Mouse (Mus musculus) embryonic facial prominence, embryonic 14.5 days (tissue): ENCODE measurements at regions not wholly inside any gene's neighbourhood (a gene's known extent, or its start where the extent isn't known, plus 50 kb on each side); places are given as distances from the start of the nearest gene placed in this dataset.

Experiments
- ATAC-seq: fragments of 200-750 bp; cut with Nextera tagmentation; 2 replicates; pipeline ENCODE4 v1.8.0; 2017; ENCODE audit warnings: low read depth, moderate number of reproducible peaks, moderate TSS enrichment
- DNase-seq: peaks from one replicate; pipeline ENCODE4 v3.0.0-alpha.2; 2015; ENCODE audit warnings: low spot score
- H3K27ac ChIP-seq: fragments of 300-500 bp; sonication (generic); replicated peaks from 2 replicates; pipeline ENCODE4 v1.5.1; 2014; ENCODE audit warnings: low read depth, mild to moderate bottlenecking, low read length, moderate library complexity
- H3K27me3 ChIP-seq: fragments of 300-500 bp; sonication (generic); replicated peaks from 2 replicates; pipeline ENCODE4 v1.6.1; 2014; ENCODE audit warnings: low read length; ENCODE audit not compliant: control insufficient read depth, insufficient read depth
- H3K36me3 ChIP-seq: fragments of 300-500 bp; sonication (generic); 2 replicates; pipeline ENCODE4 v1.6.1; 2014; ENCODE audit warnings: low read length, mixed read lengths; ENCODE audit not compliant: control insufficient read depth, insufficient read depth
- H3K4me1 ChIP-seq: fragments of 300-500 bp; sonication (generic); 2 replicates; pipeline ENCODE4 v1.6.1; 2014; ENCODE audit warnings: antibody characterized with exemption, low read length; ENCODE audit not compliant: control insufficient read depth, insufficient read depth
- H3K4me2 ChIP-seq: fragments of 300-500 bp; sonication (generic); 2 replicates; pipeline ENCODE4 v1.6.1; 2014; ENCODE audit warnings: low read depth, mild to moderate bottlenecking, low read length, moderate library complexity, mixed read lengths
- H3K4me3 ChIP-seq: fragments of 300-500 bp; sonication (generic); 2 replicates; pipeline ENCODE4 v1.5.1; 2014; ENCODE audit warnings: low read depth, mild to moderate bottlenecking, low read length
- H3K9ac ChIP-seq: fragments of 300-500 bp; sonication (generic); 2 replicates; pipeline ENCODE4 v1.6.1; 2014; ENCODE audit warnings: low read depth, mild to moderate bottlenecking, low read length, moderate library complexity, mixed read lengths
- H3K9me3 ChIP-seq: fragments of 300-500 bp; sonication (generic); 2 replicates; pipeline ENCODE4 v1.6.1; 2016; ENCODE audit warnings: low read length; ENCODE audit not compliant: control insufficient read depth
- WGBS: fragments of 180-500 bp; shearing (Covaris S2); extraction: QIAGEN DNeasy Blood & Tissue Kit; methylation state at CpG from one replicate; pipeline ENCODE4 v1.1.7; 2014; 5-methylcytosine and 5-hydroxymethylcytosine counted together

- Histone ChIP-seq H3K27ac (no peak overlapping the region), H3K4me2 (no peak overlapping the region), H3K4me3 (no peak overlapping the region), H3K9ac (no peak overlapping the region), H3K36me3 (no peaks in the 10 kb centered on the region), H3K27me3 (no peaks in the 10 kb centered on the region), H3K9me3 (no peaks in the 10 kb centered on the region), H3K4me1 (no peaks in the 10 kb centered on the region)
- 75% methylated on average over 4 of the region's 4 CpGs for WGBS
- DNase-seq (no peak), ATAC-seq (no peak)
Observed at GRCm38 (mm10) chr6:15501063-15501462, 219.4 kb upstream of the Mdfic start.

GRCm38 (mm10) chr6:15509314-15509713 lies 211.1 kb upstream of the Mdfic start:
- WGBS: 54% methylated on average over 2 of the region's 2 CpGs
- no peak for DNase-seq
- Histone ChIP-seq H3K36me3 (no peaks in the 10 kb centered on the region), H3K4me3 (no peak overlapping the region), H3K9me3 (0 out of 2 replicates have a peak, but pooled peaks cover 3% of the 10 kb centered on the region), H3K9ac (no peak overlapping the region), H3K27me3 (no peaks in the 10 kb centered on the region), H3K27ac (no peak overlapping the region), H3K4me2 (no peak overlapping the region), H3K4me1 (no peaks in the 10 kb centered on the region)
- ATAC-seq: no peak

DNA sequence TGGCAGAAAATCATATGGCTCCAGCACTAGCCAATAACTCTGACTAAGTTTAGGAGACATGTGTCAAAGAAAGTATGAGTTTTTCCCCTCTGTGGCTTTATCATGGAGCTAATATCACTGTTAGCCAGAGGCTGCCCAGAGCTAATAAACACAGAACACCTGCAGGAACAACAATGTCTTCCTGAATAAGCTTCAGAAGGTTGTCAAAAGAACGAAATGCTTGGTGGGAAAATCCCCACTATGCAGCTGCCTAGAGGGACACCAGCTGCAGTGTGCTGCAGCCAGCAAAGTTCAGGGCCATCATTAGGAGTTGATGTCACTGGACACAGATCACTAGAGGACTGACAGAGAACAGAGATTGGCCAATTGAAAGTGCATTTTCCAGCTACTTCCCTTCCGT lies 183.2 kb upstream of the Mdfic start:
- DNase-seq (no peak), ATAC-seq (no peak)
- H3K9me3 ChIP-seq: no peaks in the 10 kb centered on the region
- no peak overlapping the region for H3K4me2 ChIP-seq
- 66% methylated on average over 2 of the region's 2 CpGs for WGBS
- H3K4me1 ChIP-seq: no peaks in the 10 kb centered on the region
- no peak overlapping the region for H3K27ac ChIP-seq
- no peaks in the 10 kb centered on the region for H3K27me3 ChIP-seq
- no peak overlapping the region for H3K9ac ChIP-seq
- no peaks in the 10 kb centered on the region for H3K36me3 ChIP-seq
- no peak overlapping the region for H3K4me3 ChIP-seq

- H3K4me3 ChIP-seq: no peak overlapping the region
- H3K4me1 ChIP-seq: no peaks in the 10 kb centered on the region
- DNase-seq (no peak), ATAC-seq (no peak)
- H3K27ac ChIP-seq: no peak overlapping the region
- no peaks in the 10 kb centered on the region for H3K9me3 ChIP-seq
- H3K4me2 ChIP-seq: no peak overlapping the region
- H3K9ac ChIP-seq: no peak overlapping the region
- H3K36me3 ChIP-seq: no peaks in the 10 kb centered on the region
- WGBS: 73% methylated on average over 4 of the region's 4 CpGs
- H3K27me3 ChIP-seq: no peaks in the 10 kb centered on the region
Observed at GRCm38 (mm10) chr6:15541969-15542368, 178.5 kb upstream of the Mdfic start.

DNA sequence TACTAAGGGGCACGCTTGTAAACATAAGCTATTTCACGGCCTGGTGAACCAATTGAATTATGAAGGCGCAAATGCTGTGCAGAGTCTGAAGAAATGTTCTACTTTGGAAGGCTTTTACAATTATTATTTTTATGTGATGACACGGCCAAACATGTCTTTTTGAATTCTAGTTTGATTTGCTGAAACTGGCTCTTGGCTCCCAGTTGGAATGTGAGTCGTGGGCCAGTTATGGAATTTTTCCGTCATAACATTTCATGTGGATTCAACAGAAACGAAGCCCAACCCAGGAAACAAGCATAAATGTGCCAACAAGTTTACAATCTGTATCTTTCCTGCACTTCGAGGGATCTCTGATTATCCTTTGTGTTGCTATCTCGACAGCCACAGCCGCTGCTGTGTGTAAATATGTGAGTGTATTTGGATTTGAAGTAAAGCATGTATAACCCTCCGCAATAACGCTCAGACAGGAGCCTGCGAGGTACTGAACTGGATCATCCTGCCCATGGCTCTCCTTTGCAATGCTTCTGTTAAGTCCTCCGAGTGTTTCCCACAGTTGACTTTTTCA lies 176.9 kb upstream of the Mdfic start:
- no peaks in the 10 kb centered on the region for H3K9me3 ChIP-seq
- peak; percentile 70 for DNase-seq

DNA sequence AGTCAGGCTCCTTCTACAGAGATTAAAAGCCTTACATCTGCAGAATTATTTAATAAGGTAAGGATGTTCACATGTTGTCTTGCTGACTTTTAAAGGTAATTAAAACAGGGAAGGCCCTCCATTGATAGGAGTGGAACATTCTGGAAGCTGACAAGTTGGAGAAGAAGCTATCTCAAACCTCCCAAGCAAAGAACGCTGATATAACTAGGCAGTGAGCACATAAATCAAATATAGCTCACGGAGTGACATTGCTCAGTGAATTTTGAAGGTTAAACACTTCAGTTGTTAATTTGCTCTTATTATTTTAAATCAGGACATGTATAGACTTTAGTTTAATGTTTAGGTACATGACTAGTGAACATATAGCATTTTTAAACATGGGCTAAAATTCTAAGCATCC lies 171.6 kb upstream of the Mdfic start:
- Histone ChIP-seq H3K4me2 (no peak overlapping the region), H3K36me3 (no peaks in the 10 kb centered on the region), H3K27ac (no peak overlapping the region), H3K9ac (no peak overlapping the region), H3K27me3 (no peaks in the 10 kb centered on the region), H3K9me3 (no peaks in the 10 kb centered on the region), H3K4me1 (no peaks in the 10 kb centered on the region), H3K4me3 (no peak overlapping the region)
- WGBS: 92% methylated on average over 2 of the region's 2 CpGs
- DNase-seq (no peak), ATAC-seq (no peak)

More for the DNA sequence above, 176.9 kb upstream of the Mdfic start:
- Histone ChIP-seq H3K36me3 (no peaks in the 10 kb centered on the region), H3K27ac (no peak overlapping the region), H3K27me3 (no peaks in the 10 kb centered on the region), H3K4me3 (no peak overlapping the region), H3K4me1 (no peaks in the 10 kb centered on the region), H3K9ac (no peak overlapping the region), H3K4me2 (no peak overlapping the region)
- 78% methylated on average over 14 of the region's 14 CpGs for WGBS
- no peak for ATAC-seq

DNA sequence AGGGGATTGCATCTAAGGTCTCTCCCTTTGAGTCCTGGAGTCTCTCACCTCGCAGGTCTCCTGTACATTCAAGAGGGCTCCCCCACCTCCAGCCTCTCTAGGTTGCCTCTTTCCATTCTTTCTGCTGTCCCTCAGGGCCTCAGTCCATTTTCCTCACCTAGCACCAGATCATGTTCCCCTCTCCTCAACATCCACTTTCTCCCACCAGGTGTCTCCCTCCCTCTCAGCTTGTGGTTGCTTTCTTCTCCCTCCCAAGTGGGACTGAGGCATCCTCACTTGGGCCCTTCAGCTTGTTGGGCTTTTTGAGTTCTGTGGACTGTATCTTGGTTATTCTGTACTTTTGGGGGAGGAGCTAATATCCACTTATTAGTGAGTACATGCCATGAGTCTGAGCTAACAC lies 127.7 kb upstream of the Mdfic start:
- Histone ChIP-seq H3K9ac (no peak overlapping the region), H3K27me3 (no peaks in the 10 kb centered on the region), H3K27ac (no peak overlapping the region), H3K4me2 (no peak overlapping the region), H3K4me1 (no peaks in the 10 kb centered on the region), H3K4me3 (no peak overlapping the region), H3K36me3 (no peaks in the 10 kb centered on the region), H3K9me3 (no peaks in the 10 kb centered on the region)
- DNase-seq: no peak
- WGBS: 61% methylated on average over 1 of the region's 1 CpGs
- no peak for ATAC-seq

DNA sequence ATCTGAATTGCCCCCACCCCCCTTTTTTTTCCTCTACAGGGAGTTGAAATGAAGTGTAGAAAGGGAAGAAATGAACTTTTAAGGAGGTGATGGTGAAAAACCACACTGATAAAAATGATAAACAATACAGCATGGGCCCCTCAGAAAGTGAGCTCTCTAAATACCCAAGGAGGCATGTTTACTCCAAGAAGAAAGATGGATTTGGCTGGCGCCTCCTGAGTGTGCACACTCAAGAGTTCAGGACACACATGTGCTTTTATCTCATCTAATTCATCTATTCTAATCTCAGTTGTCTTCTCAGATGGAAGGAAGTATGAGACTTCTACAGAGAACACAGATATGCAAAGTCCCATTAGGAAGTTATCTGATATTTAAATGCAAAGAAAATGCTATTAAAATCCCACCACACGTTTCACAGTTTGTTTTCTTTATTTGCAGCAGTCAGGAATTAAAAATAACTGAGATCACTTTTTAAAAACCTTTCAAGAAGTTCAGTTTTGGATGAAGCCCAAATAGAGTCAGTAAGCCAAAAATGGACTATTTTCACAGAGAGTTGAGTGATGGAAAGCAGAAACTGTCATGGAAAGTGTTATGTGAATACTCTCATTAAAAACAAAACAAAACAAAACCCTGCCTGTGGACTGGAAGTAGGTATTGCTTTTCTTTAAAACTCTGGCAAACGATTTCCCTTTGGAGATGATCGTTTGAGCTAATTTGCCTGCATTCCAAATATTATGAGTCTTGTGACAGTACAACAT lies 123.1 kb upstream of the Mdfic start:
- H3K4me2 ChIP-seq: no peak overlapping the region
- no peaks in the 10 kb centered on the region for H3K36me3 ChIP-seq
- H3K4me1 ChIP-seq: no peaks in the 10 kb centered on the region
- no peak overlapping the region for H3K9ac ChIP-seq
- WGBS: 46% methylated on average over 4 of the region's 4 CpGs
- H3K27me3 ChIP-seq: no peaks in the 10 kb centered on the region
- no peak overlapping the region for H3K27ac ChIP-seq
- no peaks in the 10 kb centered on the region for H3K9me3 ChIP-seq
- no peak overlapping the region for H3K4me3 ChIP-seq
- peak; percentile 64 for DNase-seq
- ATAC-seq: no peak

DNA sequence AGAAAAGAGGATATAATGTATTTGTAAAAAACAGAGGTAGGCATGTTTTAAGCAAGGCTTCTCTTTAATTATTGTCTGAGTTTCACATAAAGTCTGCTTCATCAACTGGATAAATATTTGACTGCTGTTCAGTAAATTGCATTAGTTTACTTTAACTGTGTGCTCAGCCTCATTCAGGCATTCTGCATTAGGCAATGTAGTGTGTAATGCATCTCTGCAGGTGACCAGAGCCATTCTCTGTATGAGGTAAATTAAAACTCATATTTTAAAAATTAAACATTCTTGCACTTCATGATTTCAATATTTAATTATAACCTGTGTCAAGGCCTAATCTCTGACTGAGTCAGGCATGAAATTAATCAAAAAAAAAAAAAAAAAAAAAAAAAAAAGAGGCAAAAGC lies 110.3 kb upstream of the Mdfic start:
- ATAC-seq (no peak), DNase-seq (no peak)
- Histone ChIP-seq H3K9ac (no peak overlapping the region), H3K4me3 (no peak overlapping the region), H3K4me1 (no peaks in the 10 kb centered on the region), H3K27ac (no peak overlapping the region), H3K36me3 (no peaks in the 10 kb centered on the region), H3K4me2 (no peak overlapping the region), H3K27me3 (no peaks in the 10 kb centered on the region), H3K9me3 (no peaks in the 10 kb centered on the region)
